Mouse (Mus musculus) lung, postnatal 0 days (tissue): ENCODE measurements around the gene Stab1.

Experiments
- CTCF ChIP-seq: IDR thresholded peaks from 2 replicates; pipeline ENCODE4 v1.5.1; 2016; ENCODE audit warnings: antibody characterized with exemption, mild to moderate bottlenecking
- EP300 ChIP-seq: IDR thresholded peaks from 2 replicates; pipeline ENCODE4 v1.6.1; 2016; ENCODE audit warnings: antibody characterized with exemption, mild to moderate bottlenecking, control low read depth

DNA sequence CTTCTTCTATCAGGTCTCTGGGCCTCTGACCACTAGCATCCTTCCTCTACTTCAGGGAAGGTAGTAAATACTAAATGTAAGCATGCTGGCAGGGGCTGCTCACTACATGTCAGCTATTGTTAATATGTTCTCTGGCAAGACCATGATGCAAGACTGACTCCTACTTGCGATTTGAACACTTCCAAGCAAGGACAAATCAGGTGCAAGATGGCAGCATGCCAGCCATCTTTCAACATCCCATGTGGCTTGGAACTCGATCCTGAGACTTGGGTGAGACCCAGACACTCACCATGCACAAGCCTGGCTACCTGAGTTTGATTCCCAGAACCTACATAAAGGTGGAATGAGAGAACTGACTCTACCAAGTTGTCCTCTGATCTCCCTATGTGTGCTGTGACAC, 23.5 kb upstream of the Stab1 start:
- no peak for TF ChIP-seq CTCF
- no peak for TF ChIP-seq EP300
